Mouse (Mus musculus): Measurements from ENCODE around the gene H2-DMb1. TPM values are rescaled to one million over a fixed set of nuclear protein-coding genes. Genes with fewer than 3 reads are reported as not detected.

Gene H2-DMb1
- polyA plus RNA-seq, 2 experiments, result 0.79 to 1.2 TPM

DNA sequence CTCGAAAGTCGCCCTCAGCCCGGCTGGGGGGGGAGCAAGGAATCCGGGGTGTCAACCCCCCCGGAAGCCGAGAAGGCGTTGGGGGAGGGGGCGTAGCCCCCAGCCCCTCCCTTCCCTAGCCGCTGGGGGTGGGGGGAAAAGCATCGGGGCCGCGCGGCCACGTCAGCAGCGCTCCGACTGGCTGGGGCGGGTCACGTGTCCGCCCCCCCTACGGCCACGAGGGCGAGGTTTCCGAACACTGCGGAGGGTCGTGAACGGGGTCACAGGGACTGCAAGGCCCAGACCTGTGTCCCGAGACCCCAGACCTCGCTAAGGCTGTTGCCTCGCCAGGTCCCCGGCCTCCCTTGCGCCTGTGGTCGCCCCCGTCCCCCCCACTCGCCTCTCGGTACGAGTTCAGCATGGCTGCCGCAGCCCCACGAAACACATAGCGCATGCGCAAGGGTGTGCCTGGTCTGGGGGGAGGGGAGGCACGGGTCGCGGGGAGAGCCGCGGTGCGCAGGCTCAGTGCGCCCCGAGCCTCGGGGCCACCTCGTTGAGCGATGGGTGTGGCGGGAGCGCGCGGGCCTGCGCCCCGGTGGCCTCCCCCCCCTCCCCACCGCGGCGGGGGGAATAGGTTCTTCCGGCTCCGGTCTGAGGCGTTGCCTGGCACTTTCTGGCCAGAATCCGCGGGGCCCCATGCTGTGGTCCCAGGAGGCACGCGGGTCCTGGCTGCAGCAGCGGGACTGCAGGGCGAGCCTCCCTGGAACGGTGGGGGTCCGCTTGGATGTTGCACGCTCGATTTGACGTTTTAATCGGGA lies 30.5 kb upstream of the H2-DMb1 start, which contains the start of gene Brd2:
Brd2 (minus strand) TSS at position 447 of the 797 bp plus-strand sequence.
- Histone ChIP-seq H3K27ac (peak within 1 kb of the TSS; percentile 99), H3K4me3 (ENCODE audit: insufficient read depth in 1 of 2, low read depth in 2 of 2, low read length in 2 of 2) (peak within 1 kb of the TSS; percentile 88 to 96), H3K9ac (replicated peaks) (peak within 1 kb of the TSS; percentile 99), H3K4me1 (replicated peaks; ENCODE audit: control insufficient read depth in 2 of 2, insufficient read depth in 2 of 2, low read length in 1 of 2) (peaks cover 14 to 15% of the 10 kb centered on the region in 2 experiments), H3K36me3 (replicated peaks; ENCODE audit: control insufficient read depth, insufficient read depth, low read depth) (peaks cover 14% of the 10 kb centered on the region), H3K9me3 (ENCODE audit: control insufficient read depth, low read length) (no peaks in the 10 kb centered on the region), H3K27me3 (ENCODE audit: control insufficient read depth, insufficient read depth, low read length) (no peaks in the 10 kb centered on the region), H3K4me2 (ENCODE audit: low read depth) (peak within 1 kb of the TSS; percentile 100)
- under 1% methylated on average over 75 of the region's 75 CpGs for WGBS (ENCODE audit: insufficient replicate concordance)
- TF ChIP-seq EP300 (IDR thresholded peaks at IDR 0.05; ENCODE audit: low read depth) (no peak; the same call in 1 of the 2 replicates), CTCF (IDR thresholded peaks at IDR 0.05; ENCODE audit: low read depth) (no peak)
- DNase-seq (ENCODE audit: low read depth in 3 of 3, low spot score in 3 of 3) (peak; percentile 85 to 92 (median 87)), ATAC-seq (ENCODE audit: insufficient read depth) (peak; percentile 56)

GRCm38 (mm10) chr17:34123111-34123510 lies 29.8 kb upstream of the H2-DMb1 start:
- Histone ChIP-seq H3K9ac (replicated peaks) (peak overlapping the region; percentile 99), H3K4me1 (replicated peaks; ENCODE audit: control insufficient read depth in 2 of 2, insufficient read depth in 2 of 2, low read length in 1 of 2) (peaks cover 17 to 20% of the 10 kb centered on the region in 2 experiments), H3K27me3 (ENCODE audit: control insufficient read depth, insufficient read depth, low read length) (no peaks in the 10 kb centered on the region), H3K36me3 (replicated peaks; ENCODE audit: control insufficient read depth, insufficient read depth, low read depth) (peaks cover 7% of the 10 kb centered on the region), H3K4me3 (ENCODE audit: insufficient read depth in 1 of 2, low read depth in 2 of 2, low read length in 2 of 2) (peak overlapping the region; percentile 88 to 96), H3K9me3 (ENCODE audit: control insufficient read depth, low read length) (no peaks in the 10 kb centered on the region), H3K4me2 (ENCODE audit: low read depth) (peak overlapping the region; percentile 100), H3K27ac (peak overlapping the region; percentile 76)
- no peak for ATAC-seq (ENCODE audit: insufficient read depth)
- DNase-seq (ENCODE audit: low read depth in 3 of 3, low spot score in 3 of 3), result no peak
- WGBS (ENCODE audit: insufficient replicate concordance), result 1% methylated on average over 7 of the region's 7 CpGs
- no peak for TF ChIP-seq CTCF (IDR thresholded peaks at IDR 0.05; ENCODE audit: low read depth)
- TF ChIP-seq EP300 (IDR thresholded peaks at IDR 0.05; ENCODE audit: low read depth), result no peak

DNA sequence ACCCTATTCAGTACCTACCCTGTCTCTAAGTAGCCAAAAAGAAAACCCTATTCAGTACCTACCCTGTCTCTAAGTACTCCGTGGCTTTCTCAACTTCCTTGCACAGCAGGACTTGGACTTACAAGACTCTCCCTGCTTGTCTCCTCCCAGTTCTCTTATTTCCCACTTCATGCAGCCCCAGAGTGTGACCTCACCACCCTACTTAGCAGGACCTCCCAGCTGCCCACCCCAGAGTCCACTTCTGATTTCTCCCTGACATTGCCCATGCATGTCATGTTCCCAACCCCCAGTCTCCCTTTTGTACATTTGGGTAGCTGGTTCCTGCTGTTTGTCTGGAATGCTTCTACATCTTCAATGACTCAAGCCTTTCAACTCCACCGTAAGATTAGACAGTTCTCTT lies 29.4 kb upstream of the H2-DMb1 start:
- peak overlapping the region; percentile 88 to 96 for H3K4me3 ChIP-seq (ENCODE audit: insufficient read depth in 1 of 2, low read depth in 2 of 2, low read length in 2 of 2)
- peaks cover 19 to 20% of the 10 kb centered on the region in 2 experiments for H3K4me1 ChIP-seq (replicated peaks; ENCODE audit: control insufficient read depth in 2 of 2, insufficient read depth in 2 of 2, low read length in 1 of 2)
- no peaks in the 10 kb centered on the region; the same call in 1 of the 2 replicates for H3K27me3 ChIP-seq (ENCODE audit: control insufficient read depth, insufficient read depth, low read length)
- ATAC-seq (ENCODE audit: insufficient read depth) (no peak), DNase-seq (ENCODE audit: low read depth in 3 of 3, low spot score in 3 of 3) (no peak)
- no peaks in the 10 kb centered on the region for H3K9me3 ChIP-seq (ENCODE audit: control insufficient read depth, low read length)
- 19% methylated on average over 2 of the region's 2 CpGs for WGBS (ENCODE audit: insufficient replicate concordance)
- peak overlapping the region; percentile 100 for H3K4me2 ChIP-seq (ENCODE audit: low read depth)
- peak overlapping the region; percentile 99 for H3K9ac ChIP-seq (replicated peaks)
- TF ChIP-seq EP300 (IDR thresholded peaks at IDR 0.05; ENCODE audit: low read depth), result no peak
- TF ChIP-seq CTCF (IDR thresholded peaks at IDR 0.05; ENCODE audit: low read depth), result no peak
- peak overlapping the region; percentile 76 for H3K27ac ChIP-seq
- H3K36me3 ChIP-seq (replicated peaks; ENCODE audit: control insufficient read depth, insufficient read depth, low read depth), result peaks cover 4% of the 10 kb centered on the region

- TF ChIP-seq EP300 (IDR thresholded peaks at IDR 0.05; ENCODE audit: low read depth) (0 out of 2 replicates have a peak, but pooled peaks have one; percentile 17), CTCF (IDR thresholded peaks at IDR 0.05; ENCODE audit: low read depth) (no peak)
- Histone ChIP-seq H3K4me1 (replicated peaks; ENCODE audit: control insufficient read depth in 2 of 2, insufficient read depth in 2 of 2, low read length in 1 of 2) (peaks cover 20 to 22% of the 10 kb centered on the region in 2 experiments), H3K4me3 (ENCODE audit: insufficient read depth in 1 of 2, low read depth in 2 of 2, low read length in 2 of 2) (no peak overlapping the region), H3K27ac (no peak overlapping the region), H3K27me3 (ENCODE audit: control insufficient read depth, insufficient read depth, low read length) (peaks cover 7% of the 10 kb centered on the region), H3K9me3 (ENCODE audit: control insufficient read depth, low read length) (no peaks in the 10 kb centered on the region), H3K4me2 (ENCODE audit: low read depth) (peak overlapping the region; percentile 13; the same call in 1 of the 2 replicates), H3K36me3 (replicated peaks; ENCODE audit: control insufficient read depth, insufficient read depth, low read depth) (no peaks in the 10 kb centered on the region; the same call in 1 of the 2 replicates), H3K9ac (replicated peaks) (no peak overlapping the region)
- WGBS (ENCODE audit: insufficient replicate concordance), result 25% methylated on average over 6 of the region's 6 CpGs
- DNase-seq (ENCODE audit: low read depth in 3 of 3, low spot score in 3 of 3) (no peak), ATAC-seq (ENCODE audit: insufficient read depth) (no peak)
These were observed 28.2 kb upstream of the H2-DMb1 start for GRCm38 (mm10) chr17:34124649-34125048.

DNA sequence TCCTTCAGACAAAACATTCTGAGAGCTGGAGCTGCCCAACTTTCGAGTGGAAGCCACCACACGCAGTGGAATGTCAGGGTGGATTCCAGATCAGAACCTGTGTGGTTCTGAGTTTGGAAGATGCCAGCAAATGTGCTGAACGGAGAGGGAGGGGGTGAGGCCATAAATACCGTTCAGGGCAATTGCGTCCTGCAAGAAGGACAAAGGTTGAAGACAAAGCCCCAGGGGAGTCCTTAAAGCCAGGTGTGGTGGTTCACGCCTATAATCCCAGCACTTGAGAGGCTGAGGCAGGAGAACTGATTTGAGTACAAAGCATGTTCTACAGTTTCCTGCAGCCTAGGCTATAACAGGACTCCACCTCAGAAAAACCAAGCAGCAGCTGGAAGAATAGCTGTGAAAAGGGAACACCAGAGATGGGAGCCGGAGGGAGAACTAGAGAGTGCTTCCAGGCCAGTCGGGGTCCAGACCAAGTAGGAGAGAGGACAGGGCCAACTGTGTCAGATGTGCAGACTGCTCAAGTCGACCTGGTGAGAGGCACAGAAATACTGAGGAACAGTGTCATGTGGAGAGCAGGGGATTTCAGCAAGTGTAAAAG lies 25.9 kb upstream of the H2-DMb1 start:
- Histone ChIP-seq H3K27ac (no peak overlapping the region), H3K4me3 (ENCODE audit: insufficient read depth in 1 of 2, low read depth in 2 of 2, low read length in 2 of 2) (no peak overlapping the region), H3K36me3 (replicated peaks; ENCODE audit: control insufficient read depth, insufficient read depth, low read depth) (no peaks in the 10 kb centered on the region), H3K27me3 (ENCODE audit: control insufficient read depth, insufficient read depth, low read length) (peaks cover 7% of the 10 kb centered on the region), H3K9me3 (ENCODE audit: control insufficient read depth, low read length) (no peaks in the 10 kb centered on the region), H3K9ac (replicated peaks) (no peak overlapping the region), H3K4me1 (replicated peaks; ENCODE audit: control insufficient read depth in 2 of 2, insufficient read depth in 2 of 2, low read length in 1 of 2) (peaks cover 18 to 22% of the 10 kb centered on the region in 2 experiments), H3K4me2 (ENCODE audit: low read depth) (no peak overlapping the region)
- ATAC-seq (ENCODE audit: insufficient read depth) (no peak), DNase-seq (ENCODE audit: low read depth in 3 of 3, low spot score in 3 of 3) (no peak)
- TF ChIP-seq EP300 (IDR thresholded peaks at IDR 0.05; ENCODE audit: low read depth) (no peak), CTCF (IDR thresholded peaks at IDR 0.05; ENCODE audit: low read depth) (no peak)
- 68% methylated on average over 9 of the region's 9 CpGs for WGBS (ENCODE audit: insufficient replicate concordance)

All from liver, embryonic 14.5 days (tissue).